Mouse (Mus musculus) granulocyte monocyte progenitor cell, adult 5-6 weeks (primary cell): ENCODE measurements around the gene Rhno1. TPM values are rescaled to one million over a fixed set of nuclear protein-coding genes. Genes with fewer than 3 reads are reported as not detected.

Experiments used
- total RNA-seq, 2 experiments: library from RNA; stranded (forward) in 1 of 2; stranded (reverse) in 1 of 2; fragments of 200-712, 200-1000 nt in 1 of 2; fragments of >200 nt in 1 of 2; fragmentation: Nextera tagmentation in 1 of 2; gene quantifications; 2 replicates each; pipeline ENCODE4 v1.2.3; 2014 to 2017

The Rhno1 gene
- total RNA-seq, 2 experiments from 2014 or later = 33.3 to 51.3 TPM

Other genes with a start within 250 kb of the Rhno1 start
- gene Tspan9, start 219.3 kb downstream of the Rhno1 start, total RNA-seq (2014; fragmentation: Nextera tagmentation) = 2.2 TPM in 1 of 2 replicates, not detected in the other
- gene Tspan9, start 219.3 kb downstream of the Rhno1 start, total RNA-seq (2017) = 0.62 and 3.4 TPM in 2 replicates
- not detected in 2 replicates for gene Tead4, start 62.1 kb downstream of the Rhno1 start, total RNA-seq (2014; fragmentation: Nextera tagmentation)
- gene Tead4, start 62.1 kb downstream of the Rhno1 start, total RNA-seq (2017) = not detected in 2 replicates
- 0.21 and 3.7 TPM in 2 replicates for gene Tulp3, start 7.1 kb downstream of the Rhno1 start, total RNA-seq (2014; fragmentation: Nextera tagmentation)
- 0.46 TPM in 1 of 2 replicates, not detected in the other for gene Tulp3, start 7.1 kb downstream of the Rhno1 start, total RNA-seq (2017)
- gene Foxm1, start 56 bp upstream of the Rhno1 start, total RNA-seq (2014; fragmentation: Nextera tagmentation) = 38.8 and 53.2 TPM in 2 replicates
- gene Foxm1, start 56 bp upstream of the Rhno1 start, total RNA-seq (2017) = 12.8 and 18.2 TPM in 2 replicates
- gene Tex52, start 12.5 kb upstream of the Rhno1 start, total RNA-seq (2014; fragmentation: Nextera tagmentation) = not detected in 2 replicates
- gene Tex52, start 12.5 kb upstream of the Rhno1 start, total RNA-seq (2017) = 0.22 TPM in 1 of 2 replicates, not detected in the other
- gene Gm44596, start 12.6 kb upstream of the Rhno1 start, total RNA-seq (2014; fragmentation: Nextera tagmentation) = not detected in 2 replicates
- gene Gm44596, start 12.6 kb upstream of the Rhno1 start, total RNA-seq (2017) = not detected in 2 replicates
- not detected in 2 replicates for gene Nrip2, start 36.4 kb upstream of the Rhno1 start, total RNA-seq (2014; fragmentation: Nextera tagmentation)
- gene Nrip2, start 36.4 kb upstream of the Rhno1 start, total RNA-seq (2017) = not detected in 2 replicates
- gene Itfg2, start 62.0 kb upstream of the Rhno1 start, total RNA-seq (2014; fragmentation: Nextera tagmentation) = 9.9 and 75.9 TPM in 2 replicates
- 23.5 and 33.3 TPM in 2 replicates for gene Itfg2, start 62.0 kb upstream of the Rhno1 start, total RNA-seq (2017)
- 216 and 249 TPM in 2 replicates for gene Fkbp4, start 75.8 kb upstream of the Rhno1 start, total RNA-seq (2014; fragmentation: Nextera tagmentation)
- gene Fkbp4, start 75.8 kb upstream of the Rhno1 start, total RNA-seq (2017) = 331 and 365 TPM in 2 replicates
- gene Pzp, start 163.8 kb upstream of the Rhno1 start, total RNA-seq (2014; fragmentation: Nextera tagmentation) = not detected in 2 replicates
- gene Pzp, start 163.8 kb upstream of the Rhno1 start, total RNA-seq (2017) = not detected in 2 replicates
- 7.0 TPM in 1 of 2 replicates, not detected in the other for gene A2ml1, start 218.7 kb upstream of the Rhno1 start, total RNA-seq (2014; fragmentation: Nextera tagmentation)
- not detected in 2 replicates for gene A2ml1, start 218.7 kb upstream of the Rhno1 start, total RNA-seq (2017)